Mouse (Mus musculus) heart, adult 2 months (tissue): ENCODE data around the gene Rnf145. TPM values are rescaled to one million over a fixed set of nuclear protein-coding genes. Genes with fewer than 3 reads are reported as not detected.
A peak's percentile ranks its signal among the peaks of the same experiment; 100 is the strongest.

Experiments used
- DNase-seq, 2 experiments: peaks; one replicate each; pipeline ENCODE4 v3.0.0; 2021
- H3K27ac ChIP-seq: fragments of 200-600 bp; 2 replicates; pipeline ENCODE4 v1.8.1; 2022
- H3K27me3 ChIP-seq: fragments of 200-500 bp; 2 replicates; pipeline ENCODE4 v1.6.1; 2012; ENCODE audit warnings: mild to moderate bottlenecking, low read length, inconsistent platforms, mixed read lengths; ENCODE audit not compliant: control insufficient read depth, insufficient read depth
- H3K36me3 ChIP-seq: fragments of 200-500 bp; 2 replicates; pipeline ENCODE4 v1.6.1; 2012; ENCODE audit warnings: low read length, inconsistent platforms; ENCODE audit not compliant: control insufficient read depth, insufficient read depth
- H3K4me1 ChIP-seq: fragments of 200-500 bp; 2 replicates; pipeline ENCODE4 v1.6.1; 2011; ENCODE audit warnings: low read length; ENCODE audit not compliant: control insufficient read depth, insufficient read depth
- H3K4me3 ChIP-seq: fragments of 200-600 bp; 2 replicates; pipeline ENCODE4 v1.8.1; 2022
- H3K79me2 ChIP-seq: fragments of 200-500 bp; replicated peaks from 2 replicates; pipeline ENCODE4 v1.6.1; 2012; ENCODE audit warnings: mild to moderate bottlenecking, inconsistent platforms, low read length, moderate library complexity, mixed read lengths; ENCODE audit not compliant: control insufficient read depth, insufficient read depth
- H3K9ac ChIP-seq: fragments of 200-500 bp; 2 replicates; pipeline ENCODE4 v1.6.1; 2012; ENCODE audit warnings: low read depth, mild to moderate bottlenecking, control low read depth, inconsistent platforms, low read length, mixed read lengths
- CTCF ChIP-seq: fragments of 200-600 bp; IDR thresholded peaks from 2 replicates; pipeline ENCODE4 v1.8.1; 2022; ENCODE audit warnings: antibody characterized with exemption, mild to moderate bottlenecking, moderate library complexity
- EP300 ChIP-seq: fragments of 200-500 bp; IDR thresholded peaks from 2 replicates; pipeline ENCODE4 v1.6.1; 2011; ENCODE audit warnings: low read depth, low read length, control low read depth; ENCODE audit not compliant: insufficient read depth
- POLR2A ChIP-seq: fragments of 200-500 bp; IDR thresholded peaks from 2 replicates; pipeline ENCODE4 v1.6.1; 2011; ENCODE audit warnings: mild to moderate bottlenecking, low read depth, low read length, control low read depth; ENCODE audit not compliant: insufficient read depth
- WGBS: fragments of 180-500 bp; shearing (Covaris S2); methylation state at CpG from one replicate; pipeline ENCODE4 v1.1.7; 2018; 5-methylcytosine and 5-hydroxymethylcytosine counted together
- intact Hi-C: fragments of 180-260 bp; cut with DNase I; formaldehyde crosslinking; loops from one replicate; pipeline ENCODE4 v1.15.1; 2025
- polyA plus RNA-seq: library from polyadenylated mRNA; depleted of rRNA; stranded (reverse); fragments of >200 nt; gene quantifications from 2 replicates; pipeline ENCODE4 v1.2.3, GENCODE M21; 2012
- total RNA-seq, 2 experiments: library from RNA; stranded (reverse); gene quantifications; 2 replicates each; pipeline ENCODE4 v1.2.3; 2021

Rnf145 gene
- total and polyA plus RNA-seq, 3 experiments = 11.6 to 14.0 (median 13.3) TPM

DNA sequence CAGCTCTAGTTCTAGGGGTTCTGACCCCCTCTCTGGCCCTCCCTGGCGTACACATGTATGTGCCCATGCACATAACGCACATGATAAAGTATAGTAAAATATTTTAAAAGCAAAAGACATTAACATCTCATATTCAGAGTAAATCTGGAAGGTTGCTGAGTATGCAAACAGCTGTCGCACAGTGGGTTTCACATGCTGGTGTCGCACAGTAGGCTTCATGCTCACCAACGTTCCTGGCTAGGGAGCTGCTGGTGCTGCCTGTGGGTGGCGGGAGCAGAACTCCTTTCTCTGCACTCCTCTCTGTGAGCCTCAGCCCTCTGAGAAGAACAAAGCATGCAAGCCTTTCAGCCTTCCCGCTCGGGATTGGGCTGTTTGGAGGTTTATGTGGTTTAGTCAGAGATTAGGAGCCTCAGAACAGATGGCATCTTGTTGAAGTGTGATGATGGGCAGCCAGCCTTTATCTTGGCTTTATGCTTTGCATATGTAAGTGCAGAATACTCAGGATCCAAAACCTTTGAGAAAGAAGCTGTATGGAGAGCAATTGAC, 29.0 kb downstream of the Rnf145 start:
- H3K79me2 ChIP-seq = no peaks in the 10 kb centered on the region
- 89% methylated on average over 8 of the region's 8 CpGs for WGBS
- no peak overlapping the region for H3K27ac ChIP-seq
- no peak overlapping the region for H3K4me3 ChIP-seq
- intact Hi-C loops = no loop called here
- no peaks in the 10 kb centered on the region for H3K27me3 ChIP-seq
- peaks cover 5% of the 10 kb centered on the region; the same call in 1 of the 2 replicates for H3K4me1 ChIP-seq
- H3K36me3 ChIP-seq = no peaks in the 10 kb centered on the region
- TF ChIP-seq EP300 (no peak), CTCF (no peak), POLR2A (no peak)
- H3K9ac ChIP-seq = no peak overlapping the region
- DNase-seq = no peak

DNA sequence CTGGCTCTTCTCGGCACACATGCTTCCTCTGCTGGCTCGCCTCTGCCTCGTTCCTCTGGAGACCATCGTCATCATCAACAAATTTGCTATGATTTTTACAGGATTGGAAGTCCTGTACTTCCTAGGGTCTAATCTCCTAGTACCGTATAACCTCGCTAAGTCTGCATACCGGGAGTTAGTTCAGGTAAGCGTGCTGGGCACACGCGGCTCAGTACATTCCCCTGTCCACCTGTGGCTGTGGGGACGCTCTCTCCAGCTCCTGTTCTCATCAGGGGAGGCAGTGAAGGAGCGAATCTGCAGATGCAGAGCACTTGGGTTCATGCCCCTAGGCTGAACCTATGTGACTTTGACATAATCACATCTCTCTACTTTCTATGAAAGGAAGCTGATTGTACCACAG, 30.1 kb downstream of the Rnf145 start:
- no peak for TF ChIP-seq EP300
- TF ChIP-seq CTCF = no peak
- TF ChIP-seq POLR2A = no peak
- intact Hi-C loops = no loop called here
- no peak overlapping the region for H3K4me3 ChIP-seq
- no peak for DNase-seq
- H3K27me3 ChIP-seq = no peaks in the 10 kb centered on the region
- WGBS = 94% methylated on average over 12 of the region's 12 CpGs
- H3K79me2 ChIP-seq = no peaks in the 10 kb centered on the region
- peaks cover 5% of the 10 kb centered on the region; the same call in 1 of the 2 replicates for H3K4me1 ChIP-seq
- no peak overlapping the region for H3K27ac ChIP-seq
- H3K36me3 ChIP-seq = no peaks in the 10 kb centered on the region
- no peak overlapping the region for H3K9ac ChIP-seq

DNA sequence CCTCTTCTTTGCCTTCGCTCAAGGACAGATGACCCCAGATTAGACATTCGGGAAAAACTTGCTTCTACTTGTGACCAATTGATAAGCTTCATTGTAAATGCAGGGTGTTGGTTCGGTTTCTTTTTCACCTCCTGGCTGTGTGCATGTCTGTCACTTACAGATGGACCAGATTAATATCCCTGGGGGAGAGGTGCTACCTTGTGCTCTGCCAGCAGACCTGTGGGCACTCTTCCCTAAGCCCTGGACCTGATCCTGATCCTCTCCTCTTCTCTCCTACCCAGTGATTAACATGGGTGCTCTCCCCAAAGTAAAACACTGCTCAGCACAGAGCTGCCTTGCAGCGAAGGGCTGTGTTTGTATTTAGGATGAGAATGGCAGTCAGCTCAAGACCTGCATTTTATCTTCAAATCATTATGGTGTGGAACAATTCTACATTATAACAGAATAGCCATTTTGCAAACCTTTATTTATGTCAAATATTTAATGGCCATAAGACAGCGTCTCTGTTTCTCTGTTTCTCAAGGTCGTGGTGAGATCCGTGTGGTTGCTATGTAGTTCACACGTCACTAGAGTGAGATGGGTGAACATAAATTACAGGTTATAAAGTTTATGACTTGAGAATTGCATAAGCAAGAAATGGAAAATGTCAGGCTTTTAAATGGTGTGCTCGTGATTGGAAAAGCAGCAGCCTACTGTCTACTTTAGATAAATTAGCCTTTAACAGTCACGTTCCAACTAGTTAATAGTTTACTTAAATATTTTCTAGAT, 30.9 kb downstream of the Rnf145 start:
- no peaks in the 10 kb centered on the region for H3K36me3 ChIP-seq
- intact Hi-C loops = no loop called here
- no peaks in the 10 kb centered on the region for H3K27me3 ChIP-seq
- TF ChIP-seq POLR2A = no peak
- TF ChIP-seq CTCF = no peak
- TF ChIP-seq EP300 = no peak
- no peaks in the 10 kb centered on the region for H3K79me2 ChIP-seq
- H3K4me3 ChIP-seq = no peak overlapping the region
- no peak overlapping the region for H3K27ac ChIP-seq
- DNase-seq = no peak
- WGBS = 91% methylated on average over 10 of the region's 10 CpGs
- peaks cover 2% of the 10 kb centered on the region; the same call in 1 of the 2 replicates for H3K4me1 ChIP-seq
- H3K9ac ChIP-seq = no peak overlapping the region

DNA sequence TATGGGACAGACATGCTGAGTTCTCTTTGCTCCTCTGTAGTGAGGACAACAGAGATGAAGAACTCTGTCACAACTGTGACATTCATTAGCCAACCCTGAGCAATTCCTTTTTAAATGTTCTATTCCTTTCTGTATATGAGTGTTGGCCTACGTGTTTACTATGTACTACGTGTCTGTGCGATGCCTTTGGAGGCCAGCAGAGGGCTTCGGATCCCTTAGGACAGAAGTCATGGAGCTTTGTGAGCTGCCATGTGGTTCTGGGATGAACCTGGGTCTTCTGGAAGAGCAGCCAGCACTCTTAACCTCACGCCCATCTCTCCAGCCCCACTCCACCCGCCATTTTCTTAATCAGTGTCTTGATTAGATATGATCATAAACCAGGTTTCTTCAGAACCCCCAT, 32.2 kb downstream of the Rnf145 start:
- intact Hi-C loops = no loop called here
- Histone ChIP-seq H3K79me2 (no peaks in the 10 kb centered on the region), H3K4me1 (no peaks in the 10 kb centered on the region), H3K4me3 (no peak overlapping the region), H3K9ac (no peak overlapping the region), H3K27ac (no peak overlapping the region), H3K36me3 (no peaks in the 10 kb centered on the region), H3K27me3 (no peaks in the 10 kb centered on the region)
- no peak for TF ChIP-seq POLR2A
- TF ChIP-seq CTCF = peak; percentile 31
- WGBS = 95% methylated on average over 6 of the region's 6 CpGs
- DNase-seq = no peak

DNA sequence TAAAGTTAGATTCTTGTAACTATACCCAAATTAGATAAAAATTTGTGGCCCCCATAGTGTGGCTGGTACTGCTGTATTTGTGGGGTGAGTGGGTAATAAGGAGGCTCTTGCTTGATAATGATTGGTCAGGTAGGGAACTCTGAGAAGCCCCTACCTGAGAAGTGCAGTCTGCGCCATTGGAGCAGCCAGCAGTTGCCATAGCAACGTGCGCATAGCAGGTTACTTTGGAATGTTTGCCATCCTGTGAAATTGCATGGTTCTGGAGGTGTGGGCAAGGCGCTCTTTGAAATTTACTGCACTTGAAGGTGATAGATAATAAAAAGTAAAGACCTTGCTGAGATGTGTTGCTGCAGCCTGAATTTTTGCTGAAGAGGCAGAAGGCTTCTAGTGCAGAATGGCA, 35.6 kb downstream of the Rnf145 start:
- intact Hi-C loops = no loop called here
- H3K79me2 ChIP-seq = no peaks in the 10 kb centered on the region
- H3K27me3 ChIP-seq = no peaks in the 10 kb centered on the region
- H3K36me3 ChIP-seq = no peaks in the 10 kb centered on the region
- TF ChIP-seq POLR2A (no peak), EP300 (no peak), CTCF (no peak)
- no peak overlapping the region for H3K9ac ChIP-seq
- H3K27ac ChIP-seq = no peak overlapping the region
- H3K4me3 ChIP-seq = no peak overlapping the region
- peak in 1 of 2 experiments; percentile 4 for DNase-seq
- 91% methylated on average over 4 of the region's 4 CpGs for WGBS
- no peaks in the 10 kb centered on the region for H3K4me1 ChIP-seq

DNA sequence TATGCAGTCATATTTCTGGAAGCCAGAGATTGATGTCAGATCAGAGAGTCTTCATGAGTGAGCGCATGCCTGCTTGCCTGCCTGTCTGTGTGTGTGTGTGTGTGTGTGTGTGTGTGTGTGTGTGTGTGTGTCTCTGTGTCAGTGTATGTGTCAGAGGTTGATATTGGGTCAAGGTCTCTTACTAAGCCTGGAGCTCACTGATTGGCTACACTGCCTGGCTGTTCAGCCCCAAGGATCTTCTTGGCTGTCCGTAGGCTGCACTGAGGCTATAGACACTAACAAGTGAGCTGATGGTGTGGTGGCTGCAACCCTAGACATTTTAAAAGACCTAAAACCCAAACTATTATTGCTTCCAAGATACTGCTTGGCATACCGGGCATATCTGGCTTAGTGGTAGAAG, 39.8 kb downstream of the Rnf145 start:
- WGBS = 89% methylated on average over 3 of the region's 3 CpGs

More for the DNA sequence above, 39.8 kb downstream of the Rnf145 start:
- no peaks in the 10 kb centered on the region for H3K4me1 ChIP-seq
- H3K9ac ChIP-seq = no peak overlapping the region
- no peaks in the 10 kb centered on the region for H3K36me3 ChIP-seq
- H3K27ac ChIP-seq = no peak overlapping the region
- no peaks in the 10 kb centered on the region for H3K27me3 ChIP-seq
- no peak overlapping the region for H3K4me3 ChIP-seq
- intact Hi-C loops = no loop called here
- no peak for DNase-seq
- no peaks in the 10 kb centered on the region for H3K79me2 ChIP-seq
- TF ChIP-seq CTCF (no peak), EP300 (no peak), POLR2A (no peak)
